Mouse (Mus musculus) frontal cortex, postnatal 36 days (tissue): ENCODE data around the gene Spib.
A peak's percentile ranks its signal among the peaks of the same experiment; 100 is the strongest.

Source experiments
- DNase-seq, 2 experiments: peaks; one replicate each; pipeline ENCODE4 v3.0.0; 2022; ENCODE audit warnings: low spot score in 2 of 2

Spib gene

GRCm38 (mm10) chr7:44548497-44549087 lies 16.7 kb upstream of the Spib start, which contains the start of gene Pold1:
Pold1 (minus strand) TSS chr7:44548849.
- DNase-seq = peak; percentile 99

GRCm38 (mm10) chr7:44547725-44548124 lies 15.9 kb upstream of the Spib start:
- no peak for DNase-seq

GRCm38 (mm10) chr7:44547041-44547440 lies 15.2 kb upstream of the Spib start:
- DNase-seq = no peak

- DNase-seq = no peak
Measured at GRCm38 (mm10) chr7:44546274-44546673, 14.4 kb upstream of the Spib start.

GRCm38 (mm10) chr7:44543071-44543470 lies 11.2 kb upstream of the Spib start:
- no peak for DNase-seq

- DNase-seq = no peak
Measured at GRCm38 (mm10) chr7:44542555-44542954, 10.7 kb upstream of the Spib start.

GRCm38 (mm10) chr7:44538756-44539624 lies 7.1 kb upstream of the Spib start:
- no peak for DNase-seq

- DNase-seq = no peak
Measured at GRCm38 (mm10) chr7:44537496-44537895, 5.6 kb upstream of the Spib start.

- no peak for DNase-seq
Measured at GRCm38 (mm10) chr7:44537009-44537408, 5.1 kb upstream of the Spib start.

GRCm38 (mm10) chr7:44536590-44536968 lies 4.7 kb upstream of the Spib start:
- peak; percentile 45 to 59 for DNase-seq

GRCm38 (mm10) chr7:44535657-44536589 lies 4.1 kb upstream of the Spib start:
- DNase-seq = no peak

GRCm38 (mm10) chr7:44534656-44535441 lies 3.0 kb upstream of the Spib start:
- DNase-seq = no peak

GRCm38 (mm10) chr7:44534242-44534641 lies 2.4 kb upstream of the Spib start:
- DNase-seq = no peak

- no peak for DNase-seq
Measured at GRCm38 (mm10) chr7:44533746-44534045, 1.8 kb upstream of the Spib start.

GRCm38 (mm10) chr7:44532918-44533745 lies 1.3 kb upstream of the Spib start:
- DNase-seq = no peak

GRCm38 (mm10) chr7:44531207-44531606 lies 664 bp downstream of the Spib start:
- no peak for DNase-seq

- DNase-seq = no peak
Measured at GRCm38 (mm10) chr7:44530507-44530906, 1.4 kb downstream of the Spib start.

GRCm38 (mm10) chr7:44529518-44529917 lies 2.4 kb downstream of the Spib start:
- DNase-seq = no peak

GRCm38 (mm10) chr7:44527483-44528398 lies 4.1 kb downstream of the Spib start:
- DNase-seq = peak; percentile 69 to 76
